Mouse (Mus musculus): ENCODE data around the gene Cryba4. TPM values are rescaled to one million over a fixed set of nuclear protein-coding genes. Genes with fewer than 3 reads are reported as not detected.

Cryba4 gene
- polyA plus RNA-seq, 1 experiment from 2014 or later: 0.79 TPM

GRCm38 (mm10) chr5:112282123-112282779 lies 29.9 kb upstream of the Cryba4 start:
- Histone ChIP-seq H3K27ac (ENCODE audit: low read depth, low read length) (no peak overlapping the region), H3K9ac (replicated peaks; ENCODE audit: low read depth, low read length) (no peak overlapping the region), H3K27me3 (ENCODE audit: control insufficient read depth, insufficient read depth, low read length) (no peaks in the 10 kb centered on the region), H3K36me3 (ENCODE audit: control insufficient read depth, insufficient read depth, low read length) (no peaks in the 10 kb centered on the region), H3K4me2 (ENCODE audit: low read depth, low read length) (no peak overlapping the region), H3K4me1 (ENCODE audit: control insufficient read depth, insufficient read depth, low read length) (0 out of 2 replicates have a peak, but pooled peaks cover 8% of the 10 kb centered on the region), H3K9me3 (ENCODE audit: control insufficient read depth, low read length) (no peaks in the 10 kb centered on the region), H3K4me3 (ENCODE audit: low read depth, low read length) (no peak overlapping the region)
- WGBS: 78% methylated on average over 6 of the region's 6 CpGs
- no peak for ATAC-seq (ENCODE audit: low read depth)

- Histone ChIP-seq H3K4me2 (ENCODE audit: low read depth, low read length) (no peak overlapping the region), H3K27ac (ENCODE audit: low read depth, low read length) (no peak overlapping the region), H3K9me3 (ENCODE audit: control insufficient read depth, low read length) (no peaks in the 10 kb centered on the region), H3K27me3 (ENCODE audit: control insufficient read depth, insufficient read depth, low read length) (no peaks in the 10 kb centered on the region), H3K36me3 (ENCODE audit: control insufficient read depth, insufficient read depth, low read length) (no peaks in the 10 kb centered on the region), H3K4me1 (ENCODE audit: control insufficient read depth, insufficient read depth, low read length) (0 out of 2 replicates have a peak, but pooled peaks cover 11% of the 10 kb centered on the region), H3K9ac (replicated peaks; ENCODE audit: low read depth, low read length) (no peak overlapping the region), H3K4me3 (ENCODE audit: low read depth, low read length) (no peak overlapping the region)
- no peak for ATAC-seq (ENCODE audit: low read depth)
- whole genome bisulfite sequencing: 86% methylated on average over 4 of the region's 4 CpGs
Observed at GRCm38 (mm10) chr5:112281676-112282075, 29.4 kb upstream of the Cryba4 start.

GRCm38 (mm10) chr5:112280863-112281660 lies 28.7 kb upstream of the Cryba4 start:
- no peak overlapping the region for H3K27ac ChIP-seq (ENCODE audit: low read depth, low read length)
- H3K4me3 ChIP-seq (ENCODE audit: low read depth, low read length): no peak overlapping the region
- no peaks in the 10 kb centered on the region for H3K27me3 ChIP-seq (ENCODE audit: control insufficient read depth, insufficient read depth, low read length)
- H3K9ac ChIP-seq (replicated peaks; ENCODE audit: low read depth, low read length): no peak overlapping the region
- WGBS: 62% methylated on average over 15 of the region's 15 CpGs
- no peak for ATAC-seq (ENCODE audit: low read depth)
- H3K4me1 ChIP-seq (ENCODE audit: control insufficient read depth, insufficient read depth, low read length): 0 out of 2 replicates have a peak, but pooled peaks cover 11% of the 10 kb centered on the region
- no peaks in the 10 kb centered on the region for H3K9me3 ChIP-seq (ENCODE audit: control insufficient read depth, low read length)
- H3K36me3 ChIP-seq (ENCODE audit: control insufficient read depth, insufficient read depth, low read length): no peaks in the 10 kb centered on the region
- H3K4me2 ChIP-seq (ENCODE audit: low read depth, low read length): no peak overlapping the region

- Histone ChIP-seq H3K36me3 (ENCODE audit: control insufficient read depth, insufficient read depth, low read length) (no peaks in the 10 kb centered on the region), H3K9me3 (ENCODE audit: control insufficient read depth, low read length) (no peaks in the 10 kb centered on the region), H3K27ac (ENCODE audit: low read depth, low read length) (no peak overlapping the region), H3K4me1 (ENCODE audit: control insufficient read depth, insufficient read depth, low read length) (0 out of 2 replicates have a peak, but pooled peaks cover 11% of the 10 kb centered on the region), H3K27me3 (ENCODE audit: control insufficient read depth, insufficient read depth, low read length) (no peaks in the 10 kb centered on the region), H3K4me2 (ENCODE audit: low read depth, low read length) (no peak overlapping the region), H3K9ac (replicated peaks; ENCODE audit: low read depth, low read length) (no peak overlapping the region), H3K4me3 (ENCODE audit: low read depth, low read length) (no peak overlapping the region)
- 90% methylated on average over 7 of the region's 7 CpGs for WGBS
- no peak for ATAC-seq (ENCODE audit: low read depth)
Observed at GRCm38 (mm10) chr5:112280151-112280550, 27.8 kb upstream of the Cryba4 start.

GRCm38 (mm10) chr5:112279181-112280021 lies 27.1 kb upstream of the Cryba4 start:
- Histone ChIP-seq H3K27ac (ENCODE audit: low read depth, low read length) (no peak overlapping the region), H3K4me2 (ENCODE audit: low read depth, low read length) (no peak overlapping the region), H3K4me3 (ENCODE audit: low read depth, low read length) (no peak overlapping the region), H3K36me3 (ENCODE audit: control insufficient read depth, insufficient read depth, low read length) (no peaks in the 10 kb centered on the region), H3K9ac (replicated peaks; ENCODE audit: low read depth, low read length) (no peak overlapping the region), H3K4me1 (ENCODE audit: control insufficient read depth, insufficient read depth, low read length) (0 out of 2 replicates have a peak, but pooled peaks cover 11% of the 10 kb centered on the region), H3K9me3 (ENCODE audit: control insufficient read depth, low read length) (no peaks in the 10 kb centered on the region), H3K27me3 (ENCODE audit: control insufficient read depth, insufficient read depth, low read length) (no peaks in the 10 kb centered on the region)
- 90% methylated on average over 17 of the region's 17 CpGs for WGBS
- no peak for ATAC-seq (ENCODE audit: low read depth)

- H3K4me2 ChIP-seq (ENCODE audit: low read depth, low read length): peak overlapping the region; percentile 90; the same call in 1 of the 2 replicates
- H3K36me3 ChIP-seq (ENCODE audit: control insufficient read depth, insufficient read depth, low read length): no peaks in the 10 kb centered on the region
- ATAC-seq (ENCODE audit: low read depth): no peak
- no peaks in the 10 kb centered on the region for H3K27me3 ChIP-seq (ENCODE audit: control insufficient read depth, insufficient read depth, low read length)
- H3K4me3 ChIP-seq (ENCODE audit: low read depth, low read length): no peak overlapping the region
- no peak overlapping the region for H3K27ac ChIP-seq (ENCODE audit: low read depth, low read length)
- 0 out of 2 replicates have a peak, but pooled peaks cover 11% of the 10 kb centered on the region for H3K4me1 ChIP-seq (ENCODE audit: control insufficient read depth, insufficient read depth, low read length)
- H3K9ac ChIP-seq (replicated peaks; ENCODE audit: low read depth, low read length): no peak overlapping the region
- WGBS: 91% methylated on average over 11 of the region's 11 CpGs
- H3K9me3 ChIP-seq (ENCODE audit: control insufficient read depth, low read length): no peaks in the 10 kb centered on the region
Observed at GRCm38 (mm10) chr5:112277906-112278470, 25.7 kb upstream of the Cryba4 start.

GRCm38 (mm10) chr5:112276907-112277348 lies 24.6 kb upstream of the Cryba4 start:
- H3K4me1 ChIP-seq (ENCODE audit: control insufficient read depth, insufficient read depth, low read length): 0 out of 2 replicates have a peak, but pooled peaks cover 11% of the 10 kb centered on the region
- WGBS: under 1% methylated on average over 24 of the region's 24 CpGs
- ATAC-seq (ENCODE audit: low read depth): peak; percentile 48

GRCm38 (mm10) chr5:112276267-112276873 lies 24.1 kb upstream of the Cryba4 start, which contains the start of gene Tpst2:
Gene Tpst2 (plus strand): TSS chr5:112276691.
- WGBS: under 1% methylated on average over 56 of the region's 62 CpGs
- ATAC-seq (ENCODE audit: low read depth): peak; percentile 93
- Histone ChIP-seq H3K36me3 (ENCODE audit: control insufficient read depth, insufficient read depth, low read length) (no peaks in the 10 kb centered on the region), H3K4me1 (ENCODE audit: control insufficient read depth, insufficient read depth, low read length) (peaks cover 12% of the 10 kb centered on the region), H3K4me3 (ENCODE audit: low read depth, low read length) (peak within 1 kb of the TSS; percentile 65), H3K4me2 (ENCODE audit: low read depth, low read length) (peak within 1 kb of the TSS; percentile 90), H3K27ac (ENCODE audit: low read depth, low read length) (peak within 1 kb of the TSS; percentile 82), H3K9ac (replicated peaks; ENCODE audit: low read depth, low read length) (peak within 1 kb of the TSS; percentile 65), H3K9me3 (ENCODE audit: control insufficient read depth, low read length) (no peaks in the 10 kb centered on the region), H3K27me3 (ENCODE audit: control insufficient read depth, insufficient read depth, low read length) (no peaks in the 10 kb centered on the region)

More at GRCm38 (mm10) chr5:112276907-112277348, 24.6 kb upstream of the Cryba4 start:
- Histone ChIP-seq H3K4me2 (ENCODE audit: low read depth, low read length) (peak overlapping the region; percentile 90), H3K27me3 (ENCODE audit: control insufficient read depth, insufficient read depth, low read length) (no peaks in the 10 kb centered on the region), H3K27ac (ENCODE audit: low read depth, low read length) (peak overlapping the region; percentile 39; the same call in 1 of the 2 replicates), H3K9ac (replicated peaks; ENCODE audit: low read depth, low read length) (peak overlapping the region; percentile 65), H3K4me3 (ENCODE audit: low read depth, low read length) (peak overlapping the region; percentile 65), H3K36me3 (ENCODE audit: control insufficient read depth, insufficient read depth, low read length) (no peaks in the 10 kb centered on the region), H3K9me3 (ENCODE audit: control insufficient read depth, low read length) (no peaks in the 10 kb centered on the region)

Measured in neural tube, embryonic 14.5 days (tissue).